Mouse (Mus musculus) kidney, postnatal 36 days (tissue): ENCODE measurements around the gene Wdr53.
"Not testable (repeated sequence)": the region's sequence is repeated elsewhere in the genome, so short reads cannot be mapped to it uniquely, and the experiment has no call there.

Experiments
- DNase-seq, 2 experiments: peaks; one replicate each; pipeline ENCODE4 v3.0.0; 2021 to 2022; ENCODE audit warnings: mixed read lengths in 2 of 2

The Wdr53 gene

GRCm38 (mm10) chr16:32280211-32280610 is 33.2 kb downstream of the Wdr53 start:
- DNase-seq = no peak

- no peak for DNase-seq
These were observed 35.6 kb downstream of the Wdr53 start for GRCm38 (mm10) chr16:32282608-32283007.

GRCm38 (mm10) chr16:32291821-32292220 is 44.8 kb downstream of the Wdr53 start:
- no peak for DNase-seq

GRCm38 (mm10) chr16:32299617-32300016 is 52.6 kb downstream of the Wdr53 start:
- DNase-seq = not testable (repeated sequence)

- no peak for DNase-seq
These were observed 56.0 kb downstream of the Wdr53 start for GRCm38 (mm10) chr16:32303046-32303445.

GRCm38 (mm10) chr16:32303886-32304285 is 56.9 kb downstream of the Wdr53 start:
- DNase-seq = no peak
